ENCODE assay signal across 15 mouse cellular contexts in genomic region chr12:55242243-55242642, GRCm38 (mm10). TPM values are rescaled to one million over a fixed set of nuclear protein-coding genes. Genes with fewer than 3 reads are reported as not detected.
"Had no signal": no experiment of that assay in that cellular context is flagged by ENCODE, and none has a peak within 500 bp of the region (broad histone marks: within the 10 kb centered on the region; RNA-seq: fewer than 3 reads in every experiment).

No protein-coding gene starts in this region.

RNA-seq across cellular contexts. Expression of gene 1700047I17Rik2, which starts 42.9 kb away (rescaled TPM):
- polyA plus RNA-seq: liver, adult 2 months; liver, embryonic 13.5 days; liver, embryonic 14.5 days; liver, postnatal 0 days; lung, adult 2 months; lung, embryonic 15.5 days; macrophage; midbrain, embryonic 10.5 days; midbrain, embryonic 11.5 days; midbrain, embryonic 12.5 days; midbrain, embryonic 14.5 days; midbrain, embryonic 15.5 days; midbrain, embryonic 16.5 days; midbrain, postnatal 0 days; myocyte had no signal
